Mouse (Mus musculus) liver, embryonic 15.5 days (tissue): ENCODE measurements around the gene Cbarp. TPM values are rescaled to one million over a fixed set of nuclear protein-coding genes. Genes with fewer than 3 reads are reported as not detected.
"Not testable (repeated sequence)": the region's sequence is repeated elsewhere in the genome, so short reads cannot be mapped to it uniquely, and the experiment has no call there.

Source experiments
- ATAC-seq: fragments of 200-750 bp; cut with Nextera tagmentation; 2 replicates; pipeline ENCODE4 v1.8.0; 2017; ENCODE audit warnings: moderate number of reproducible peaks, mild to moderate bottlenecking, moderate library complexity; ENCODE audit not compliant: insufficient read depth
- H3K27ac ChIP-seq: fragments of 300-500 bp; sonication (generic); replicated peaks from 2 replicates; pipeline ENCODE4 v1.5.1; 2015; ENCODE audit warnings: mild to moderate bottlenecking, inconsistent platforms
- H3K27me3 ChIP-seq: fragments of 300-500 bp; sonication (generic); 2 replicates; pipeline ENCODE4 v1.6.1; 2015; ENCODE audit warnings: mild to moderate bottlenecking, inconsistent platforms
- H3K36me3 ChIP-seq: fragments of 300-500 bp; sonication (generic); replicated peaks from 2 replicates; pipeline ENCODE4 v1.6.1; 2015; ENCODE audit warnings: moderate library complexity, mild to moderate bottlenecking, inconsistent platforms
- H3K4me1 ChIP-seq: fragments of 300-500 bp; sonication (generic); replicated peaks from 2 replicates; pipeline ENCODE4 v1.6.1; 2015; ENCODE audit warnings: inconsistent platforms
- H3K4me2 ChIP-seq: fragments of 300-500 bp; sonication (generic); 2 replicates; pipeline ENCODE4 v1.6.1; 2015; ENCODE audit warnings: moderate library complexity, mild to moderate bottlenecking, inconsistent platforms
- H3K4me3 ChIP-seq: fragments of 300-500 bp; sonication (generic); replicated peaks from 2 replicates; pipeline ENCODE4 v1.5.1; 2015; ENCODE audit warnings: mild to moderate bottlenecking, inconsistent platforms
- H3K9ac ChIP-seq: fragments of 300-500 bp; sonication (generic); 2 replicates; pipeline ENCODE4 v1.6.1; 2015; ENCODE audit warnings: moderate library complexity, mild to moderate bottlenecking, inconsistent platforms
- H3K9me3 ChIP-seq: fragments of 300-500 bp; sonication (generic); replicated peaks from 2 replicates; pipeline ENCODE4 v1.6.1; 2016; ENCODE audit warnings: inconsistent platforms
- WGBS: fragments of 180-500 bp; shearing (Covaris S2); methylation state at CpG from one replicate; pipeline ENCODE4 v1.1.7; 2015; ENCODE audit warnings: mixed read lengths; ENCODE audit not compliant: insufficient replicate concordance; 5-methylcytosine and 5-hydroxymethylcytosine counted together
- polyA plus RNA-seq: library from polyadenylated mRNA; unstranded; fragments of >200 nt; fragmentation: Nextera tagmentation; extraction: Ambion mirVana; gene quantifications from 2 replicates; pipeline ENCODE4 v1.2.1, GENCODE M21; 2015

The Cbarp gene
- polyA plus RNA-seq, 1 experiment from 2014 or later = 0.51 TPM

- Histone ChIP-seq H3K36me3 (peaks cover 30% of the 10 kb centered on the region), H3K9me3 (no peaks in the 10 kb centered on the region), H3K9ac (no peak overlapping the region), H3K4me1 (peaks cover 79% of the 10 kb centered on the region), H3K27me3 (no peaks in the 10 kb centered on the region), H3K27ac (no peak overlapping the region), H3K4me3 (no peak overlapping the region), H3K4me2 (no peak overlapping the region)
- ATAC-seq = no peak
- 89% methylated on average over 7 of the region's 7 CpGs for WGBS
Observed at GRCm38 (mm10) chr10:80169651-80170050, 29.0 kb upstream of the Cbarp start.

GRCm38 (mm10) chr10:80169070-80169469 lies 28.4 kb upstream of the Cbarp start:
- H3K9ac ChIP-seq = peak overlapping the region; percentile 87; the same call in 1 of the 2 replicates
- H3K27ac ChIP-seq = peak overlapping the region; percentile 97
- H3K27me3 ChIP-seq = 0 out of 2 replicates have a peak, but pooled peaks cover 3% of the 10 kb centered on the region

GRCm38 (mm10) chr10:80168038-80168661 lies 27.5 kb upstream of the Cbarp start:
- H3K4me1 ChIP-seq = peaks cover 78% of the 10 kb centered on the region
- peak overlapping the region; percentile 87 for H3K9ac ChIP-seq
- WGBS = under 1% methylated on average over 48 of the region's 48 CpGs
- H3K4me2 ChIP-seq = peak overlapping the region; percentile 86
- ATAC-seq = peak; percentile 57
- H3K4me3 ChIP-seq = peak overlapping the region; percentile 87
- peaks cover 8% of the 10 kb centered on the region; the same call in 1 of the 2 replicates for H3K27me3 ChIP-seq
- peak overlapping the region; percentile 97 for H3K27ac ChIP-seq
- peaks cover 30% of the 10 kb centered on the region for H3K36me3 ChIP-seq
- H3K9me3 ChIP-seq = no peaks in the 10 kb centered on the region

More at GRCm38 (mm10) chr10:80169070-80169469, 28.4 kb upstream of the Cbarp start:
- WGBS = 63% methylated on average over 1 of the region's 1 CpGs
- H3K9me3 ChIP-seq = no peaks in the 10 kb centered on the region
- peak overlapping the region; percentile 87 for H3K4me3 ChIP-seq
- H3K36me3 ChIP-seq = peaks cover 30% of the 10 kb centered on the region
- peaks cover 79% of the 10 kb centered on the region for H3K4me1 ChIP-seq
- no peak for ATAC-seq
- peak overlapping the region; percentile 86 for H3K4me2 ChIP-seq

GRCm38 (mm10) chr10:80167460-80168037 lies 26.9 kb upstream of the Cbarp start:
- H3K27me3 ChIP-seq = peaks cover 8% of the 10 kb centered on the region; the same call in 1 of the 2 replicates
- H3K27ac ChIP-seq = peak overlapping the region; percentile 97
- H3K4me1 ChIP-seq = peaks cover 83% of the 10 kb centered on the region
- peak overlapping the region; percentile 86 for H3K4me2 ChIP-seq
- peak; percentile 81 for ATAC-seq
- H3K9ac ChIP-seq = peak overlapping the region; percentile 87
- under 1% methylated on average over 55 of the region's 55 CpGs for WGBS
- peak overlapping the region; percentile 87 for H3K4me3 ChIP-seq
- peaks cover 30% of the 10 kb centered on the region for H3K36me3 ChIP-seq
- no peaks in the 10 kb centered on the region for H3K9me3 ChIP-seq

GRCm38 (mm10) chr10:80166136-80166535 lies 25.5 kb upstream of the Cbarp start:
- H3K27me3 ChIP-seq, H3K4me3 ChIP-seq, H3K9ac ChIP-seq, ATAC-seq, H3K9me3 ChIP-seq: not testable (repeated sequence)
- Histone ChIP-seq H3K4me1 (peaks cover 84% of the 10 kb centered on the region), H3K27ac (peak overlapping the region; percentile 83), H3K4me2 (peak overlapping the region; percentile 97; the same call in 1 of the 2 replicates), H3K36me3 (peaks cover 17% of the 10 kb centered on the region)
- 91% methylated on average over 4 of the region's 4 CpGs for WGBS

GRCm38 (mm10) chr10:80165392-80166128 lies 24.9 kb upstream of the Cbarp start, which contains the start of gene Cirbp:
TSS of gene Cirbp (plus strand) at chr10:80165985.
- H3K4me2 ChIP-seq = peak within 1 kb of the TSS; percentile 97
- H3K9me3 ChIP-seq = no peaks in the 10 kb centered on the region
- peak within 1 kb of the TSS; percentile 87 for H3K4me3 ChIP-seq
- peaks cover 88% of the 10 kb centered on the region for H3K4me1 ChIP-seq
- H3K36me3 ChIP-seq = peaks cover 12% of the 10 kb centered on the region
- H3K27me3 ChIP-seq = peaks cover 8% of the 10 kb centered on the region; the same call in 1 of the 2 replicates
- 30% methylated on average over 20 of the region's 20 CpGs for WGBS
- H3K9ac ChIP-seq = peak within 1 kb of the TSS; percentile 55
- peak within 1 kb of the TSS; percentile 83 for H3K27ac ChIP-seq
- no peak for ATAC-seq

GRCm38 (mm10) chr10:80164998-80165344 lies 24.3 kb upstream of the Cbarp start:
- Histone ChIP-seq H3K9ac (peak overlapping the region; percentile 55), H3K27ac (peak overlapping the region; percentile 74), H3K4me2 (peak overlapping the region; percentile 97), H3K36me3 (peaks cover 6% of the 10 kb centered on the region), H3K9me3 (no peaks in the 10 kb centered on the region), H3K4me1 (peaks cover 88% of the 10 kb centered on the region), H3K4me3 (peak overlapping the region; percentile 57), H3K27me3 (peaks cover 8% of the 10 kb centered on the region; the same call in 1 of the 2 replicates)
- ATAC-seq = peak; percentile 34
- under 1% methylated on average over 17 of the region's 17 CpGs for WGBS

- Histone ChIP-seq H3K4me3 (peak overlapping the region; percentile 57), H3K27ac (peak overlapping the region; percentile 74), H3K36me3 (no peaks in the 10 kb centered on the region), H3K4me1 (peaks cover 87% of the 10 kb centered on the region), H3K27me3 (peaks cover 8% of the 10 kb centered on the region; the same call in 1 of the 2 replicates), H3K9me3 (no peaks in the 10 kb centered on the region), H3K9ac (peak overlapping the region; percentile 55), H3K4me2 (peak overlapping the region; percentile 97)
- no peak for ATAC-seq
- 13% methylated on average over 44 of the region's 44 CpGs for WGBS
Observed at GRCm38 (mm10) chr10:80164161-80164997, 23.7 kb upstream of the Cbarp start.

- ATAC-seq = no peak
- peak overlapping the region; percentile 97 for H3K4me2 ChIP-seq
- H3K9me3 ChIP-seq = no peaks in the 10 kb centered on the region
- no peaks in the 10 kb centered on the region for H3K36me3 ChIP-seq
- peaks cover 8% of the 10 kb centered on the region; the same call in 1 of the 2 replicates for H3K27me3 ChIP-seq
- H3K9ac ChIP-seq = no peak overlapping the region
- H3K4me3 ChIP-seq = no peak overlapping the region
- peaks cover 87% of the 10 kb centered on the region for H3K4me1 ChIP-seq
- H3K27ac ChIP-seq = no peak overlapping the region
- WGBS = 70% methylated on average over 8 of the region's 8 CpGs
Observed at GRCm38 (mm10) chr10:80163721-80164120, 23.1 kb upstream of the Cbarp start.

- Histone ChIP-seq H3K4me2 (peak overlapping the region; percentile 97; the same call in 1 of the 2 replicates), H3K9ac (no peak overlapping the region), H3K27ac (peak overlapping the region; percentile 94), H3K9me3 (no peaks in the 10 kb centered on the region), H3K4me1 (peaks cover 92% of the 10 kb centered on the region), H3K36me3 (no peaks in the 10 kb centered on the region), H3K4me3 (no peak overlapping the region), H3K27me3 (peaks cover 8% of the 10 kb centered on the region; the same call in 1 of the 2 replicates)
- no peak for ATAC-seq
- 60% methylated on average over 6 of the region's 6 CpGs for WGBS
Observed at GRCm38 (mm10) chr10:80162716-80163299, 22.2 kb upstream of the Cbarp start.
